Mouse (Mus musculus) limb, embryonic 12.5 days (tissue): ENCODE measurements at regions not wholly inside any gene's neighbourhood (a gene's known extent, or its start where the extent isn't known, plus 50 kb on each side); places are given as distances from the start of the nearest gene placed in this dataset.
A peak's percentile ranks its signal among the peaks of the same experiment; 100 is the strongest.

ENCODE experiments used
- ATAC-seq: fragments of 200-750 bp; cut with Nextera tagmentation; 2 replicates; pipeline ENCODE4 v1.8.0; 2017; ENCODE audit warnings: low read depth, moderate TSS enrichment; ENCODE audit not compliant: insufficient number of reproducible peaks, insufficient read depth, low FRiP score, low TSS enrichment
- H3K27ac ChIP-seq: fragments of 300-500 bp; sonication (generic); 2 replicates; pipeline ENCODE4 v1.5.1; 2016; ENCODE audit warnings: mild to moderate bottlenecking, moderate library complexity
- H3K27me3 ChIP-seq: fragments of 300-500 bp; sonication (generic); 2 replicates; pipeline ENCODE4 v1.6.1; 2016; ENCODE audit warnings: mild to moderate bottlenecking, moderate library complexity
- H3K36me3 ChIP-seq: fragments of 300-500 bp; sonication (generic); 2 replicates; pipeline ENCODE4 v1.6.1; 2016; ENCODE audit warnings: mild to moderate bottlenecking, moderate library complexity
- H3K4me1 ChIP-seq: fragments of 300-500 bp; sonication (generic); replicated peaks from 2 replicates; pipeline ENCODE4 v1.6.1; 2016
- H3K4me2 ChIP-seq: fragments of 300-500 bp; sonication (generic); 2 replicates; pipeline ENCODE4 v1.6.1; 2016; ENCODE audit warnings: mild to moderate bottlenecking, moderate library complexity
- H3K4me3 ChIP-seq: fragments of 300-500 bp; sonication (generic); replicated peaks from 2 replicates; pipeline ENCODE4 v1.5.1; 2016; ENCODE audit warnings: mild to moderate bottlenecking
- H3K9ac ChIP-seq: fragments of 300-500 bp; sonication (generic); replicated peaks from 2 replicates; pipeline ENCODE4 v1.6.1; 2016; ENCODE audit warnings: mild to moderate bottlenecking, moderate library complexity
- H3K9me3 ChIP-seq: fragments of 300-500 bp; sonication (generic); 2 replicates; pipeline ENCODE4 v1.6.1; 2016; ENCODE audit warnings: mild to moderate bottlenecking, moderate library complexity
- WGBS: fragments of 180-500 bp; shearing (Covaris S2); methylation state at CpG from one replicate; pipeline ENCODE4 v1.1.7; 2016; 5-methylcytosine and 5-hydroxymethylcytosine counted together

- no peak for ATAC-seq
These were observed 368.0 kb downstream of the Mllt3 start for GRCm38 (mm10) chr4:87665149-87665548.

DNA sequence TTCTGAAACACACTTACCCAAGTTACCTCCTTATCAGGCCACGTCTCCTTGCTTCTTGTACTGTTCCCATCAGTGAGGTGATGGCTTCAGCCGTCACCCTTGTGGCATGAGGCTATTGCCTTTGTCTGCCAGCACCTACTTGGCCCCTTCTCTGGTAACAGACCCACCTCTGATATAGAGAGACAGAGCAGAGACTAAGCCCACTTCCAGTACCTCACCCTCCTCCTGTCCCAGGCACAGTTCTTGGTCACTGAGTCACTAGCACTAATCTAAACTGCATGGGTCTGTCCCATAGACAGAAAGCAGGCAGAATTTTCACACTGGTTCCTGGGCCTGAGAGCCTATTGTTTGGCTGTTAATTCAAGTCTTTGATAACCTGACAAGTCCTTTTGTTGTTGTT lies 370.3 kb downstream of the Mllt3 start:
- Histone ChIP-seq H3K27me3 (no peaks in the 10 kb centered on the region), H3K27ac (no peak overlapping the region), H3K9me3 (no peaks in the 10 kb centered on the region), H3K36me3 (no peaks in the 10 kb centered on the region), H3K4me3 (no peak overlapping the region), H3K9ac (no peak overlapping the region), H3K4me1 (peaks cover 40% of the 10 kb centered on the region), H3K4me2 (no peak overlapping the region)
- 73% methylated on average over 2 of the region's 2 CpGs for WGBS
- no peak for ATAC-seq

More at GRCm38 (mm10) chr4:87665149-87665548, 368.0 kb downstream of the Mllt3 start:
- Histone ChIP-seq H3K9me3 (no peaks in the 10 kb centered on the region), H3K9ac (no peak overlapping the region), H3K4me2 (no peak overlapping the region; the same call in 1 of the 2 replicates), H3K4me1 (peaks cover 27% of the 10 kb centered on the region), H3K27ac (no peak overlapping the region), H3K36me3 (no peaks in the 10 kb centered on the region), H3K4me3 (no peak overlapping the region), H3K27me3 (no peaks in the 10 kb centered on the region)
- 24% methylated on average over 6 of the region's 6 CpGs for WGBS

DNA sequence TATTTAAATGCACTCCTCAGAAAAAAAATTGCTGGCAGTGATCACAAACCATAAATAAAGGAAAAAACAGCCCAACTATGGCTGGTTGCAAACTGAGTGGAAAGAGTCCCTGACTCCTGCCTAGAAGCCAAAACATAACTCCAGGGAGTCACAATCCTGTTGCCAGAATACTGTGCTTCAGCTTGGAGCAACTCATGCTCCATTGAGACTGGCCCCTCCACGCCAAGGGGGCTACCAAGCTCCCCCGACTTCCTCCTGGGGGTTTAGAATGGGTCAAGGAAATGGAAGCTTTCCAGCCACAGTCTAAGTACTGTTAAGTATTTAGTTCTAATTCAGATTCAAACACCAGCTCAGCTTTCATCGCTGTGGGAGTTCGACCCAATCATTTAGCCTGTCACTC lies 374.8 kb downstream of the Mllt3 start:
- Histone ChIP-seq H3K4me3 (no peak overlapping the region), H3K9ac (no peak overlapping the region), H3K4me1 (peaks cover 19% of the 10 kb centered on the region; the same call in 1 of the 2 replicates), H3K4me2 (no peak overlapping the region), H3K27me3 (no peaks in the 10 kb centered on the region), H3K9me3 (no peaks in the 10 kb centered on the region), H3K27ac (no peak overlapping the region), H3K36me3 (no peaks in the 10 kb centered on the region)
- no peak for ATAC-seq
- 49% methylated on average over 4 of the region's 4 CpGs for WGBS

GRCm38 (mm10) chr4:87657855-87658254 lies 375.3 kb downstream of the Mllt3 start:
- no peak overlapping the region for H3K9ac ChIP-seq
- no peak overlapping the region for H3K4me3 ChIP-seq
- WGBS: 29% methylated on average over 2 of the region's 2 CpGs
- H3K36me3 ChIP-seq: no peaks in the 10 kb centered on the region
- H3K9me3 ChIP-seq: no peaks in the 10 kb centered on the region
- ATAC-seq: no peak
- H3K4me2 ChIP-seq: no peak overlapping the region
- H3K4me1 ChIP-seq: peaks cover 19% of the 10 kb centered on the region; the same call in 1 of the 2 replicates
- H3K27ac ChIP-seq: no peak overlapping the region
- H3K27me3 ChIP-seq: peaks cover 2% of the 10 kb centered on the region; the same call in 1 of the 2 replicates

DNA sequence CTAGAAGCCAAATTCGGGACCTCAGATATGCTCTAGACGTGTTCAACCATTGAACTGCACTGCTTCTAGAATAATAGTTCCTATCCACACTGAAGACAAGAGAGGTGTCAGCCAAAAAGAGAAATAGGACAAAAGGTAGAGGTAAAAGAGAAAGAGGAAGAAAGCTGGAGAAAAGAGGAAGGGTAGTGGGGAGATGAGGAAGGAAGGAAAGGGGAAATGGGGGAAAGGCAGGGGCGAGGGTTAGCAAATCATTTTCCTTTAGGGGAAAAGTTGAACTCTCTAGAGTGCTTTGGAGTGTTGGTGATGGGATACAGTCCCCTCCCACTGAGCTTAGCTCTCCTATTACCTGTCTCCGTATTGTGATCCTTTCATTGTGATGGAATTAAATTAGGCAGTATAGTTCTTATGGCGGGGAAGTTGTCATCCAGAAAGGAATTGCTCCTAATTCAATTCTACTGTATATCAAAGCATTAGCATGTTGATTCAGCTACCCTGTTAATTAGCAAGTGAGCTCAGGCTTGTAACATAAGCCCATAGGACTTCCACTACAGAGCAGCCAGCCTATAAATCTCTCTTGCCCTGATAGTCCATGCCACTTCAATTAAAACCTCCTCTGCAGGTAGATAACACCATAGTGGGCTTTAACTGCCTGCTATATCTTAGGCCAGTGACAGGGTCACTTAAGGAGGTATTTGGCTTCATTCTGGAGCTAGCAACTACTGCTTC lies 379.6 kb downstream of the Mllt3 start:
- Histone ChIP-seq H3K4me1 (peaks cover 22% of the 10 kb centered on the region), H3K36me3 (no peaks in the 10 kb centered on the region), H3K4me2 (no peak overlapping the region), H3K27ac (no peak overlapping the region), H3K9me3 (no peaks in the 10 kb centered on the region), H3K4me3 (no peak overlapping the region), H3K9ac (no peak overlapping the region), H3K27me3 (peaks cover 5% of the 10 kb centered on the region; the same call in 1 of the 2 replicates)
- WGBS: 50% methylated on average over 5 of the region's 5 CpGs
- no peak for ATAC-seq

DNA sequence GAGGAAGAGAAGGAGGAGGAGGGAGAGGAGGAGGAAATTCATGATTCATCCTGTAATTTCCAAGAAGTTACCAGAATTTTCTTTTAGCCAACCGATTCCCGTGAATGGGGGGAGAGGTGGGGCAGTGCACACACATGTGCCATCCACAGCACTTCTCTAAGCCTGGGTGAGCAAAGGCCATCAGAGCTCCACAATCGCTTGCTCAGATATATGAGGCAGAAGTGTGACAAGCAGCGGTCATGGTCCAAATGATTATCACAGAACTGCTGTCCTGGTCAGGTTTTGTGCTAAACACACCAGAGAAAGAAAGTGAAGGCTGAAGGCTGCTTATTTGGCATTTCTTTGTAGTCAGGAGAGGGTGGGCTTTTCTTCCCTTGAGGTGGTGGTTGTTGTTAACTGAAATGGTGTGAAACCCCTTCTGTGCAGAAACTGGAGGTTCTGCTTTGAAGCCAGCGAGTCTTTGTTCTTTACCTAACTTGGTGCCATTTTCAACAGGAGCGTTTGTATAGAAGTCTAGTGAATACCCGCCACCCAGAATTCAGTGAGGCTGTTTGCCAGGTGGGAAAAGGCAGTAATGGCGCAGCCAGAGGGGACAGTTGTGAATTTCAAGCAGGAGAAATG lies 380.7 kb downstream of the Mllt3 start:
- H3K27ac ChIP-seq: no peak overlapping the region
- no peaks in the 10 kb centered on the region for H3K9me3 ChIP-seq
- no peak overlapping the region for H3K4me2 ChIP-seq
- WGBS: 58% methylated on average over 8 of the region's 8 CpGs
- H3K9ac ChIP-seq: no peak overlapping the region
- H3K4me3 ChIP-seq: no peak overlapping the region
- no peaks in the 10 kb centered on the region for H3K36me3 ChIP-seq
- H3K4me1 ChIP-seq: peaks cover 18% of the 10 kb centered on the region
- no peak for ATAC-seq
- H3K27me3 ChIP-seq: peaks cover 5% of the 10 kb centered on the region; the same call in 1 of the 2 replicates

DNA sequence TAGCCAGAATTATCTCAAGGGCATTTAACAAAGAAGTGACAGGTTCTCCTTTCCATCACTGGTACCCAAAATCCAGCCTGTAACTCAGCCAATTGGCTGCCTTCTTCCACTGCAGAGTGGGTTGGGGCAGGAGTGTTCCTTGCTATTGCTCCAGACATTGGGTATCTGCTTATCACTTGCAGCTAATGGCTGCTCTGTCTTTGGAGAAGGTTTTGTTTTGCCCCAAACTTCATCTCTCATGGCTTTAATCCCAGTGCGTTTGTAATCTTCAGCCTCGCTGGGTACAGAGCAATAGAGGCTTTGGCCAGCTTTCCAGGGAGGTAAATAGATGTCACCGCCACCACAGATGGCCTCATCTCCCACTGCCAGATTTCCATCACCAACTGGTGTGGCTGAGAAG lies 381.9 kb downstream of the Mllt3 start:
- peaks cover 5% of the 10 kb centered on the region; the same call in 1 of the 2 replicates for H3K27me3 ChIP-seq
- no peak overlapping the region for H3K4me3 ChIP-seq
- H3K9ac ChIP-seq: no peak overlapping the region
- H3K4me2 ChIP-seq: no peak overlapping the region
- H3K27ac ChIP-seq: no peak overlapping the region
- H3K36me3 ChIP-seq: no peaks in the 10 kb centered on the region
- H3K4me1 ChIP-seq: peaks cover 17% of the 10 kb centered on the region
- no peaks in the 10 kb centered on the region for H3K9me3 ChIP-seq
- ATAC-seq: no peak
- WGBS: 78% methylated on average over 3 of the region's 3 CpGs

DNA sequence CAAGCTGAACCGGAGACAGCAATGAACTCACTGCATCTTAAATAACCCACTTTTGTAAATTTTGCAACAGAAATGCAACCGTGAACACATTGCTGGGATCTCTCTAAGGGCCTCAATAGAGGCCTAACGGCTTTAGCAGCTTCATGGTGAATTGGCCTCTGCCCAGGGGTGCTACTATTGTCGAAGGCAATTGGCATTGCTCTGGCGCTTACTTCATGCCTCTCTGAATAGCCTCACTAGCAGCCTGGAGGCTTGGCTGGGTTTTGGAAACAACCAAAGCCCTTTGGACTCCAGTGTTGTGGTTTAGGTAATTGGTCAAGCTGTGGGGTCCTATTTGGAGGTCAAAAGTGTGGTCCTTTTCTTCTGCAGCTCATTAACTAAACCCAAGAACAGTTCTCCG lies 382.3 kb downstream of the Mllt3 start:
- no peak overlapping the region for H3K4me2 ChIP-seq
- no peak for ATAC-seq
- H3K36me3 ChIP-seq: no peaks in the 10 kb centered on the region
- H3K27ac ChIP-seq: no peak overlapping the region
- no peak overlapping the region for H3K9ac ChIP-seq
- no peaks in the 10 kb centered on the region for H3K9me3 ChIP-seq
- peaks cover 5% of the 10 kb centered on the region; the same call in 1 of the 2 replicates for H3K27me3 ChIP-seq
- no peak overlapping the region for H3K4me3 ChIP-seq
- peaks cover 17% of the 10 kb centered on the region for H3K4me1 ChIP-seq
- 45% methylated on average over 6 of the region's 6 CpGs for WGBS

GRCm38 (mm10) chr4:87650393-87650792 lies 382.8 kb downstream of the Mllt3 start:
- no peak overlapping the region for H3K9ac ChIP-seq
- no peaks in the 10 kb centered on the region for H3K9me3 ChIP-seq
- H3K4me1 ChIP-seq: peaks cover 17% of the 10 kb centered on the region
- H3K27ac ChIP-seq: no peak overlapping the region
- no peaks in the 10 kb centered on the region for H3K36me3 ChIP-seq
- H3K4me2 ChIP-seq: no peak overlapping the region
- H3K4me3 ChIP-seq: no peak overlapping the region
- WGBS: 83% methylated on average over 3 of the region's 3 CpGs
- ATAC-seq: no peak
- peaks cover 5% of the 10 kb centered on the region; the same call in 1 of the 2 replicates for H3K27me3 ChIP-seq

DNA sequence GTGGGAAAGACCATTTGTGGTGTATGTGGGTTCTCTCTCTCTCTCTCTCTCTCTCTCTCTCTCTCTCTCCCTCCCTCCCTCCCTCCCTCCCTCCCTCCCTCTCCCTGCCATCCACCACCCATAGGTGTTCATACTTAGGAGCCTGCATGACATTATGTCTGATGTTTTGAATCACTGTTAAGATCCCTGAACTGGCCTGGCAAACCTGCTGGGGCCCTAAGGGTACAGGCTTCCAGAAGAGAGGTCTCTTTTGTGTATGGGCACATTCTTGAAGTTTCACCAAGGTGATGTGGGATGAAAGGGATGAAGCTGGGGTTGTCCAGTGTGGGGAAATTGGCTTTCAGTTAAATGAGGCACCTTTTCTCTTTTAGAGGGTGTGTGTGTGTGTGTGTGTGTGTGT lies 384.2 kb downstream of the Mllt3 start:
- H3K27me3 ChIP-seq: peaks cover 5% of the 10 kb centered on the region; the same call in 1 of the 2 replicates
- H3K9ac ChIP-seq: no peak overlapping the region
- ATAC-seq: no peak
- H3K4me1 ChIP-seq: peaks cover 17% of the 10 kb centered on the region
- H3K27ac ChIP-seq: no peak overlapping the region
- H3K4me3 ChIP-seq: no peak overlapping the region
- H3K36me3 ChIP-seq: no peaks in the 10 kb centered on the region
- no peaks in the 10 kb centered on the region for H3K9me3 ChIP-seq
- H3K4me2 ChIP-seq: peak overlapping the region; percentile 64

GRCm38 (mm10) chr4:87647932-87648911 lies 384.9 kb downstream of the Mllt3 start:
- H3K9ac ChIP-seq: peak overlapping the region; percentile 34
- no peaks in the 10 kb centered on the region for H3K9me3 ChIP-seq
- H3K4me3 ChIP-seq: peak overlapping the region; percentile 29
- 15% methylated on average over 26 of the region's 26 CpGs for WGBS
- peak overlapping the region; percentile 64 for H3K4me2 ChIP-seq
- no peak overlapping the region for H3K27ac ChIP-seq
- ATAC-seq: peak; percentile 78
- peaks cover 5% of the 10 kb centered on the region; the same call in 1 of the 2 replicates for H3K27me3 ChIP-seq
- H3K4me1 ChIP-seq: peaks cover 17% of the 10 kb centered on the region
- H3K36me3 ChIP-seq: no peaks in the 10 kb centered on the region
